Mouse (Mus musculus): Measurements from ENCODE around the gene Zfp597.

- TF ChIP-seq CTCF (IDR thresholded peaks at IDR 0.05; ENCODE audit: low read depth, low read length) (no peak), EP300 (IDR thresholded peaks at IDR 0.05; ENCODE audit: insufficient read depth, low read depth, low read length) (no peak), POLR2A (IDR thresholded peaks at IDR 0.05; ENCODE audit: insufficient read depth, low read length) (no peak)
These were observed 23.1 kb upstream of the Zfp597 start for GRCm38 (mm10) chr16:3907471-3907870.

Data from ES-Bruce4 (cell line).